Mouse (Mus musculus) liver, adult 2 months (tissue): Measurements from ENCODE around the gene Bdkrb1.

ENCODE experiments used
- CTCF ChIP-seq: fragments of 200-500 bp; IDR thresholded peaks from 2 replicates; pipeline ENCODE4 v1.5.1; 2011; ENCODE audit warnings: low read depth, low read length, control low read depth
- POLR2A ChIP-seq: fragments of 200-500 bp; IDR thresholded peaks from 2 replicates; pipeline ENCODE4 v1.6.1; 2011; ENCODE audit warnings: low read length, control low read depth; ENCODE audit not compliant: insufficient read depth; ENCODE audit errors: extremely low read depth

DNA sequence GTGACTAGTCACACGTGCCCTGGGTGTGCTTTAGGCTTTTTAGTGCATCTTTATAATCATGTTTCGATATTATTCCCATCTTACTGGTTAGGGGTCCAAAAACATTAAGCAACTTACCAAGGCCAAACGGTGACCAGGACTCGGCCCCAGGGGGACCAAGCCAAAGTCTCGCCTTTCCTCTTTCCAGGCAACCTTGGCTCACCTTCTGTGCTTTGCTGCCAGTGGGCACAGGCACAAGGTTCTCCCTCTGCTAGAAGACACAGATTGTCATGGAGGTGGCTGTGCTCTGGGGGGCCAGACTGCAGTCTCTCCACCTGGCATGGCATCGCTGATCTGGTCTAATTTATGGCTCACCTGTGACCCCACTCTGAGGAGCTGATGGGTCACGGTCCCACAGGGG, 12.1 kb upstream of the Bdkrb1 start:
- TF ChIP-seq CTCF (no peak), POLR2A (no peak)
